Mouse (Mus musculus) intestine, postnatal 0 days (tissue): ENCODE measurements around the gene Cd99l2. TPM values are rescaled to one million over a fixed set of nuclear protein-coding genes. Genes with fewer than 3 reads are reported as not detected.

Experiments used
- ATAC-seq: fragments of 200-750 bp; cut with Nextera tagmentation; 2 replicates; pipeline ENCODE4 v1.8.0; 2017; ENCODE audit warnings: mild to moderate bottlenecking, moderate TSS enrichment, moderate library complexity
- H3K27ac ChIP-seq: fragments of 300-500 bp; sonication (generic); 2 replicates; pipeline ENCODE4 v1.5.1; 2014; ENCODE audit warnings: mild to moderate bottlenecking, low read depth, low read length, moderate library complexity
- H3K27me3 ChIP-seq: fragments of 300-500 bp; sonication (generic); replicated peaks from 2 replicates; pipeline ENCODE4 v1.6.1; 2014; ENCODE audit warnings: low read length, mixed read lengths; ENCODE audit not compliant: control insufficient read depth, insufficient read depth
- H3K36me3 ChIP-seq: fragments of 300-500 bp; sonication (generic); 2 replicates; pipeline ENCODE4 v1.6.1; 2014; ENCODE audit warnings: mild to moderate bottlenecking, moderate library complexity; ENCODE audit not compliant: control insufficient read depth, insufficient read depth
- H3K4me1 ChIP-seq: fragments of 300-500 bp; sonication (generic); replicated peaks from 2 replicates; pipeline ENCODE4 v1.6.1; 2014; ENCODE audit warnings: antibody characterized with exemption, low read length, mixed read lengths; ENCODE audit not compliant: control insufficient read depth, insufficient read depth
- H3K4me2 ChIP-seq: fragments of 300-500 bp; sonication (generic); replicated peaks from 2 replicates; pipeline ENCODE4 v1.6.1; 2014; ENCODE audit warnings: low read depth, mild to moderate bottlenecking, moderate library complexity
- H3K4me3 ChIP-seq: fragments of 300-500 bp; sonication (generic); 2 replicates; pipeline ENCODE4 v1.5.1; 2014; ENCODE audit warnings: low read depth, low read length
- H3K9ac ChIP-seq: fragments of 300-500 bp; sonication (generic); 2 replicates; pipeline ENCODE4 v1.6.1; 2014; ENCODE audit warnings: mild to moderate bottlenecking, low read depth, low read length
- H3K9me3 ChIP-seq: fragments of 300-500 bp; sonication (generic); 2 replicates; pipeline ENCODE4 v1.6.1; 2016; ENCODE audit warnings: mixed run types; ENCODE audit not compliant: control insufficient read depth
- CTCF ChIP-seq: sonication (generic); IDR thresholded peaks from 2 replicates; pipeline ENCODE4 v1.5.1; 2016; ENCODE audit warnings: low read depth, mild to moderate bottlenecking, control low read depth, antibody characterized with exemption, moderate library complexity
- WGBS: fragments of 180-500 bp; shearing (Covaris S2); extraction: QIAGEN DNeasy Blood & Tissue Kit; methylation state at CpG from one replicate; pipeline ENCODE4 v1.1.7; 2014; 5-methylcytosine and 5-hydroxymethylcytosine counted together
- polyA plus RNA-seq: library from polyadenylated mRNA; unstranded; fragments of >200 nt; fragmentation: Nextera tagmentation; extraction: Ambion mirVana; gene quantifications from 2 replicates; pipeline ENCODE4 v1.2.1, GENCODE M21; 2015

The Cd99l2 gene
- polyA plus RNA-seq, 1 experiment from 2014 or later, result 9.0 TPM

DNA sequence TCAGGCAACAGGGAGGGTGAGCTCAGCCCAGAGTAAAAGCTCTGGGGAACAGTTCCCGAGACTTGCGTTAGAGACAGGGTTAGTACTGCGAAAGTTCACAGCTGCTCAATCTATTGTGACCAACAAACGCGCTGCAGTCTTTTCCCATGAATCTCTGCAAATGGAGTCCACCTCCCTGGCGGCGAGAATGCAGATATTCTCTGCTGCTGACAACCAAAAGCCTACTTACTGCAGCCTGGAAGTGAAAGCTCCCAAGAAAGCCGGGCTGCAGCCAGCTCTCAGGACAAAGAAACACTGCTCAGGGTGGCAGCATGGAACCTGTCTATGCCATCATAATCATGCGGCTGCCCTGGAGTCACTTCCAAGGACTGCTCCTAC, 619 bp upstream of the Cd99l2 start:
- H3K27me3 ChIP-seq, result no peaks in the 10 kb centered on the region
- H3K9ac ChIP-seq, result peak overlapping the region; percentile 31; the same call in 1 of the 2 replicates
- no peaks in the 10 kb centered on the region for H3K36me3 ChIP-seq
- H3K4me2 ChIP-seq, result peak overlapping the region; percentile 78
- peak; percentile 21 for ATAC-seq
- no peaks in the 10 kb centered on the region for H3K9me3 ChIP-seq
- H3K4me1 ChIP-seq, result no peaks in the 10 kb centered on the region
- peak overlapping the region; percentile 81 for H3K27ac ChIP-seq
- peak overlapping the region; percentile 53 for H3K4me3 ChIP-seq
- WGBS, result 28% methylated on average over 9 of the region's 9 CpGs
- TF ChIP-seq CTCF, result peak; percentile 52

DNA sequence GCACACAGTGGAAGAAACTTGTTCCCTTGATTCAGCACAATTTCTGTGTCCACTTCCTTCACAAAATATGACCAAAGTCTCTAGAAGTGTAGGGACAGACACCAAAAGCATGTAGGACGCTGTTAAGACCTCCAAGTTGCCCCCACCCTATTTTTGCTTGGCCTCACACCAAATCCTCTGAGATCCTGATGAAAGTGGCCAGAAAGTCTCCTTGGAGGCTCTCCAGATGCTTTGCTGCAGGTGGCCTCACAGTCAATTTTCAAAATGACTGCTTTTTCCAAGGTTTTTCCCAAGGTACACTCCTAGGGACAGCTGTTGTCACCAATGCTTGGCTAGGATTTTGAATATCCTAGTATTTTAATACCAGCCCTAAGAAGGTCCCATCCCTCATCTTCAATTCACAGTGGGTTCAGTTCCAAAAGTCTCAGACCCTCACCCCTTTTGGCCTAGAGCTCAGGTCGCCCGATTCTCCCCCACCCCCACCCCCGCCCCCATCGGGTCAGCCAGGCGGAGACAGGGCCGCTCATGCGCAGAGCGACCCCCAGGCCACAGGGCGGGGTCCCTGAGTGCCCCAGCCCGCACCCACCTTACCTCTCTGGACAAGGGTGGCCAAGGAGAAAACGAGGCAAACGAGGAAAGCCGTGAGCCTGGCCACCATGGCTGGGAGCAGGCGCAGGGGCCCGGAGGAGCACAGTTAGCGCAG, 567 bp downstream of the Cd99l2 start:
- H3K27ac ChIP-seq, result peak overlapping the region; percentile 81
- peak overlapping the region; percentile 78 for H3K4me2 ChIP-seq

DNA sequence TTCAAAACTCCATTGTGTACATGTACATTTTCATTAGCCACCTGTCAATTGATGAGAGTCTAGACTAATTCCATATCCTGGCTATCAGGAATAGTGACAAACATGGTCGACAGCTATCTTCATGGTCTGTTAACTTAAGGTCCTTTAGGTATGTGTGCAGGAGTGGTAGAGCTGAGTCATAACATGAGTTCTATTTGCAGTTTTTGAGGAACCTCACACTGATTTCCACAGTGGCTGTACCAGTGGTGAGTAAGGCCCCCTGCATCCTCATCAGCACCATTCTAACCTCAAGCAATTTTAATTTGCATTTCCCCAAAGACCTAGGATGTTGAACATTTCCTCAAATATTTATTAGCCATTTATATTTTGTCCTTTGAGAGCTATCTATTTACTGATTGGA, 3.3 kb downstream of the Cd99l2 start:
- H3K36me3 ChIP-seq, result no peaks in the 10 kb centered on the region
- H3K4me2 ChIP-seq, result no peak overlapping the region
- no peak for TF ChIP-seq CTCF
- H3K27me3 ChIP-seq, result no peaks in the 10 kb centered on the region
- no peak overlapping the region for H3K9ac ChIP-seq
- no peak for ATAC-seq
- H3K9me3 ChIP-seq, result no peaks in the 10 kb centered on the region
- no peak overlapping the region for H3K27ac ChIP-seq
- WGBS, result 84% methylated on average over 1 of the region's 1 CpGs
- no peaks in the 10 kb centered on the region for H3K4me1 ChIP-seq
- no peak overlapping the region for H3K4me3 ChIP-seq

More for the DNA sequence above, 567 bp downstream of the Cd99l2 start:
- WGBS, result 29% methylated on average over 17 of the region's 17 CpGs
- Histone ChIP-seq H3K36me3 (no peaks in the 10 kb centered on the region), H3K4me3 (peak overlapping the region; percentile 53), H3K4me1 (no peaks in the 10 kb centered on the region), H3K27me3 (no peaks in the 10 kb centered on the region), H3K9me3 (no peaks in the 10 kb centered on the region), H3K9ac (peak overlapping the region; percentile 50)
- no peak for TF ChIP-seq CTCF
- peak; percentile 65 for ATAC-seq

DNA sequence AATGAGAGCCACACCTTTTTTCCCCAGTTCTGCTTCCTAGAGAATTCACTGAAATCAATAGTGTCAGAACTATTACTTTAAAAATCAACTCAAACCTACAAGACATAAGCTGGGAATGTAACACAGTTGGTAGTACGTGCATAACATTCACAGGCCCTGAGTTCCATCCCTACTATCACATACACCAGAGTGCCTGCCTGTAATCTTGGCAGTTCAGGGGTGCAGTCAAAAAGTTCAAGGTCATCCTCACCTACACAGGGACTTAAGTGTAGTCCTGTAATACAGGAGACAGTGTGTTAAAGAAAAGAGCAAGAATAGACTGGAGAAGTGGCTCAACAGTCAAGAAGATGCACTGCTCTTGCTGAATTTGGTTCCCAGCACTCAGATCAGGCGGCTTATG, 10.4 kb downstream of the Cd99l2 start:
- no peak overlapping the region for H3K9ac ChIP-seq
- H3K4me1 ChIP-seq, result no peaks in the 10 kb centered on the region
- ATAC-seq, result no peak
- no peak overlapping the region for H3K4me2 ChIP-seq
- no peak overlapping the region for H3K4me3 ChIP-seq
- WGBS, result 82% methylated on average over 2 of the region's 2 CpGs
- no peak overlapping the region for H3K27ac ChIP-seq
- H3K9me3 ChIP-seq, result no peaks in the 10 kb centered on the region
- H3K27me3 ChIP-seq, result no peaks in the 10 kb centered on the region
- no peaks in the 10 kb centered on the region for H3K36me3 ChIP-seq
- no peak for TF ChIP-seq CTCF

DNA sequence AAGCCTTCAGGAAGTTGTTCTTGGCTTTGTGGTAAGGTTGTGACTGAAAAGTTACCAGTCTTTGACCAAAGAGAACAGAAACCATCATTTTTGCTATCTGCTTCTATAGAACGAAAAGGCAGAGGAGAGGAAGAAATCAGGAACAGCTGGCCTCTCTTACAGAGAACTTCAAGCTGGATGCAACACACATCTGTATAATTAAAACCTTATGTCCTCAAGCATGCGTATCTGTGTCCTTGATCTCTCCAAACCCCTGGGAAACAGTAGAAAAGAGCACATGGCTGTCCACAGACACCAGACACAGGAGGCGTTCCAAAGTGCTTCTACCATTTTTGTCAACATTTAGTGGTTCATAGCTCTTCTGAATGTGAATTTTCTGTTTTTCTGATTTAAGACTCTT, 16.7 kb downstream of the Cd99l2 start:
- 74% methylated on average over 3 of the region's 3 CpGs for WGBS
- no peak overlapping the region for H3K9ac ChIP-seq
- ATAC-seq, result no peak
- H3K36me3 ChIP-seq, result no peaks in the 10 kb centered on the region
- no peak overlapping the region for H3K4me2 ChIP-seq
- no peaks in the 10 kb centered on the region for H3K27me3 ChIP-seq
- no peak for TF ChIP-seq CTCF
- H3K4me1 ChIP-seq, result no peaks in the 10 kb centered on the region
- no peaks in the 10 kb centered on the region for H3K9me3 ChIP-seq
- no peak overlapping the region for H3K4me3 ChIP-seq
- no peak overlapping the region for H3K27ac ChIP-seq

DNA sequence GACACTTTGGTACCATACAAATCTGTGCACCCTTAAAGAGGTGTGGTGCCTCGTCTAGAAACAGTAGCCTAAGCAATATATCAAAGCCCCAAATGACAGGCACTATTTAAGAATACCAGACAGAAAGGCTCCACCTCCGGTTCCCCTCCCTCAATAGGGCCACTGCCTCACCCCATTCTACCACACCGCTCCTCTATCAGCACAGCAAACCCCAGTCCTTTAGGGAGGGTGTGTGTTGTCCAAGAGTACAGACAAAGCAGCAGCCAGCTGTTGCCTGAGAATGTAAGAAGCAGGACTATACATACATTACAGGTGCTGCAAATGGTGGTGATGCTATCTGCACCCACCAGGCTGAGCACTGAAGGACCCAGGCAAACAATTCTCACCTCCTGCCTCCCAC, 17.2 kb downstream of the Cd99l2 start:
- TF ChIP-seq CTCF, result no peak
- Histone ChIP-seq H3K4me3 (no peak overlapping the region), H3K9me3 (no peaks in the 10 kb centered on the region), H3K36me3 (no peaks in the 10 kb centered on the region), H3K27ac (no peak overlapping the region), H3K27me3 (no peaks in the 10 kb centered on the region), H3K4me2 (no peak overlapping the region), H3K9ac (no peak overlapping the region), H3K4me1 (no peaks in the 10 kb centered on the region)
- no peak for ATAC-seq
- WGBS, result 70% methylated on average over 3 of the region's 3 CpGs

DNA sequence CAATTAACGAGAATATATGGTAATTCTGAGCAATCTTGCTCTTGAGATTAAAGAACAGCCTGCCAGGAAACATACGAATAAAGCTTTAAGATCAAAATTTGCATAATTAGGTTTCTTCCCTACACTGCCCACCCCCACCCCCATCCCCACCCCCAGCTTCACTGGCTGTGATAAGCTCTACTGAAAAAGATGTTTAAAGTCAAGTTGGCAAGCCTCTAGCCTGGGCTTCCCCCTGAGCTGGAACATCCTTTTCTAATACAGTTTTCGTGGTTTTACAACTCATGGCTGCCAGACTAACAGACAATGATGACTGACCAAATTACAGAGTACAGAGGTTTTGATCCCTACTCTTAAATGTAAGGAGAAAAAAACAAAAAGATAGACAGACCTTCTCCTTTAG, 17.6 kb downstream of the Cd99l2 start:
- H3K9ac ChIP-seq, result no peak overlapping the region

More for the DNA sequence above, 17.6 kb downstream of the Cd99l2 start:
- no peak for ATAC-seq
- 82% methylated on average over 3 of the region's 3 CpGs for WGBS
- TF ChIP-seq CTCF, result no peak
- Histone ChIP-seq H3K27ac (no peak overlapping the region), H3K9me3 (no peaks in the 10 kb centered on the region), H3K4me2 (no peak overlapping the region), H3K4me1 (no peaks in the 10 kb centered on the region), H3K36me3 (no peaks in the 10 kb centered on the region), H3K27me3 (no peaks in the 10 kb centered on the region), H3K4me3 (no peak overlapping the region)
